Mouse (Mus musculus) liver, embryonic 11.5 days (tissue): ENCODE data around the gene Ercc6l. TPM values are rescaled to one million over a fixed set of nuclear protein-coding genes. Genes with fewer than 3 reads are reported as not detected.

ENCODE experiments used
- polyA plus RNA-seq: library from polyadenylated mRNA; unstranded; fragments of >200 nt; fragmentation: Nextera tagmentation; extraction: Ambion mirVana; gene quantifications from 2 replicates; pipeline ENCODE4 v1.2.1, GENCODE M21; 2014

Gene Ercc6l
- polyA plus RNA-seq, 1 experiment from 2014 or later = 20.9 TPM

Other genes with a start within 250 kb of the Ercc6l start
- 0.34 and 0.47 TPM in 2 replicates for gene Rtl5, start 85.8 kb downstream of the Ercc6l start, polyA plus RNA-seq
- 75.7 and 82.0 TPM in 2 replicates for gene Pin4, start 37.6 kb downstream of the Ercc6l start, polyA plus RNA-seq
- 920 and 973 TPM in 2 replicates for gene Rps4x, start 32.3 kb upstream of the Ercc6l start, polyA plus RNA-seq
- gene Cited1, start 95.1 kb upstream of the Ercc6l start, polyA plus RNA-seq = 118 and 122 TPM in 2 replicates